Mouse (Mus musculus) MEL (cell line): ENCODE results near the gene Ap3d1. TPM values are rescaled to one million over a fixed set of nuclear protein-coding genes. Genes with fewer than 3 reads are reported as not detected.

Experiments used
- DNase-seq: peaks from one replicate; pipeline ENCODE4 v3.0.0; 2011; ENCODE audit warnings: low read depth, low spot score
- H3K27ac ChIP-seq: 2 replicates; pipeline ENCODE4 v1.5.1; 2012; ENCODE audit warnings: low read depth, mild to moderate bottlenecking, control low read depth, low read length, moderate library complexity; ENCODE audit not compliant: control insufficient read depth
- H3K27me3 ChIP-seq, 2 experiments: fragments of 150-350 bp in 1 of 2; sonication (generic) in 1 of 2; 2 replicates each; pipeline ENCODE4 v1.6.1; 2012; ENCODE audit warnings: low read length in 2 of 2, mild to moderate bottlenecking in 2 of 2, improper control_type of control experiment in 1 of 2, moderate library complexity in 1 of 2; ENCODE audit not compliant: insufficient read depth in 2 of 2, control insufficient read depth in 1 of 2
- H3K36me3 ChIP-seq, 2 experiments: 2 replicates each; pipeline ENCODE4 v1.6.1; 2012 to 2014; ENCODE audit warnings: low read length in 2 of 2, improper control_type of control experiment in 1 of 2, inconsistent platforms in 1 of 2, mild to moderate bottlenecking in 1 of 2; ENCODE audit not compliant: insufficient read depth in 2 of 2, control insufficient read depth in 1 of 2
- H3K4me1 ChIP-seq, 2 experiments: fragments of 150-350 bp in 1 of 2; sonication (generic) in 1 of 2; 2 replicates each; pipeline ENCODE4 v1.6.1; 2012; ENCODE audit warnings: low read length in 2 of 2, improper control_type of control experiment in 1 of 2, mild to moderate bottlenecking in 1 of 2; ENCODE audit not compliant: insufficient read depth in 2 of 2, control insufficient read depth in 1 of 2
- H3K4me3 ChIP-seq, 2 experiments: fragments of 150-350 bp in 1 of 2; sonication (generic) in 1 of 2; 2 replicates each; pipeline ENCODE4 v1.5.1; 2012; ENCODE audit warnings: low read depth in 2 of 2, low read length in 2 of 2, mild to moderate bottlenecking in 2 of 2, moderate library complexity in 2 of 2, control low read depth in 1 of 2, improper control_type of control experiment in 1 of 2; ENCODE audit not compliant: control insufficient read depth in 1 of 2, insufficient read depth in 1 of 2
- H3K79me2 ChIP-seq: 2 replicates; pipeline ENCODE4 v1.6.1; 2012; ENCODE audit warnings: mild to moderate bottlenecking, low read length, moderate library complexity; ENCODE audit not compliant: control insufficient read depth, poor library complexity, insufficient read depth
- H3K9ac ChIP-seq: 2 replicates; pipeline ENCODE4 v1.6.1; 2012; ENCODE audit warnings: low read depth, mild to moderate bottlenecking, control low read depth, low read length, moderate library complexity; ENCODE audit not compliant: control insufficient read depth, poor library complexity, severe bottlenecking
- H3K9me3 ChIP-seq: fragments of 150-350 bp; sonication (generic); replicated peaks from 2 replicates; pipeline ENCODE4 v1.6.1; 2012; ENCODE audit warnings: mild to moderate bottlenecking, low read length, improper control_type of control experiment, moderate library complexity; ENCODE audit not compliant: insufficient read depth
- BHLHE40 ChIP-seq: IDR thresholded peaks from 2 replicates; pipeline ENCODE4 v1.6.1; 2012; ENCODE audit warnings: low read depth, mild to moderate bottlenecking, inconsistent platforms, low read length, improper control_type of control experiment, borderline replicate concordance
- CHD1 ChIP-seq: IDR thresholded peaks from 2 replicates; pipeline ENCODE4 v1.6.1; 2012; ENCODE audit warnings: low read depth, mild to moderate bottlenecking, inconsistent platforms, low read length, improper control_type of control experiment
- CHD2 ChIP-seq: IDR thresholded peaks from 2 replicates; pipeline ENCODE4 v1.6.1; 2011; ENCODE audit warnings: low read length, improper control_type of control experiment
- E2F4 ChIP-seq: IDR thresholded peaks from 2 replicates; pipeline ENCODE4 v1.6.1; 2011; ENCODE audit warnings: low read depth, low read length, improper control_type of control experiment, borderline replicate concordance
- ETS1 ChIP-seq: IDR thresholded peaks from 2 replicates; pipeline ENCODE4 v1.6.1; 2012; ENCODE audit warnings: low read depth, mild to moderate bottlenecking, inconsistent platforms, low read length, improper control_type of control experiment, moderate library complexity
- HCFC1 ChIP-seq: IDR thresholded peaks from 2 replicates; pipeline ENCODE4 v1.6.1; 2012; ENCODE audit warnings: low read depth, mild to moderate bottlenecking, inconsistent platforms, low read length, improper control_type of control experiment, moderate library complexity
- MAFK ChIP-seq: IDR thresholded peaks from 2 replicates; pipeline ENCODE4 v1.6.1; 2011; ENCODE audit warnings: low read depth, mild to moderate bottlenecking, low read length, improper control_type of control experiment, borderline replicate concordance
- MAZ ChIP-seq: IDR thresholded peaks from 2 replicates; pipeline ENCODE4 v1.6.1; 2012; ENCODE audit warnings: low read depth, mild to moderate bottlenecking, inconsistent platforms, low read length, improper control_type of control experiment
- MXI1 ChIP-seq: IDR thresholded peaks from 2 replicates; pipeline ENCODE4 v1.6.1; 2011; ENCODE audit warnings: mild to moderate bottlenecking, low read depth, low read length, improper control_type of control experiment
- MYB ChIP-seq: IDR thresholded peaks from 2 replicates; pipeline ENCODE4 v1.6.1; 2011; ENCODE audit warnings: mild to moderate bottlenecking, low read depth, low read length, improper control_type of control experiment
- NELFE ChIP-seq: IDR thresholded peaks from 2 replicates; pipeline ENCODE4 v1.6.1; 2011; ENCODE audit warnings: low read depth, low read length, improper control_type of control experiment
- POLR2AphosphoS2 ChIP-seq: IDR thresholded peaks from 2 replicates; pipeline ENCODE4 v1.6.1; 2011; ENCODE audit warnings: low read length, improper control_type of control experiment
- TAL1 ChIP-seq: IDR thresholded peaks from 2 replicates; pipeline ENCODE4 v1.6.1; 2012; ENCODE audit warnings: mild to moderate bottlenecking, inconsistent platforms, low read length, moderate library complexity, mixed read lengths
- TBP ChIP-seq: IDR thresholded peaks from 2 replicates; pipeline ENCODE4 v1.8.0; 2011; ENCODE audit warnings: low read depth, low read length, improper control_type of control experiment
- TCF12 ChIP-seq: IDR thresholded peaks from 2 replicates; pipeline ENCODE4 v1.6.1; 2014; ENCODE audit warnings: low read depth, mild to moderate bottlenecking, inconsistent platforms, low read length, improper control_type of control experiment, moderate library complexity
- UBTF ChIP-seq: IDR thresholded peaks from 2 replicates; pipeline ENCODE4 v1.6.1; 2012; ENCODE audit warnings: low read depth, mild to moderate bottlenecking, inconsistent platforms, low read length, improper control_type of control experiment, moderate library complexity, borderline replicate concordance; ENCODE audit not compliant: insufficient read depth
- USF1 ChIP-seq: IDR thresholded peaks from 2 replicates; pipeline ENCODE4 v1.6.1; 2014; ENCODE audit warnings: low read depth, mild to moderate bottlenecking, inconsistent platforms, low read length, improper control_type of control experiment, moderate library complexity
- ZNF384 ChIP-seq: IDR thresholded peaks from 2 replicates; pipeline ENCODE4 v1.6.1; 2012; ENCODE audit warnings: low read depth, mild to moderate bottlenecking, inconsistent platforms, low read length, improper control_type of control experiment
- polyA plus RNA-seq, 2 experiments: library from polyadenylated mRNA; stranded (reverse) in 1 of 2; unstranded in 1 of 2; fragments of >175 nt in 1 of 2; fragments of >200 nt in 1 of 2; gene quantifications; 2 replicates each; pipeline versions ENCODE4 v1.2.1 to v1.2.4; 2012; ENCODE audit warnings: low replicate concordance in 2 of 2, low read depth in 1 of 2; ENCODE audit not compliant: insufficient read length in 2 of 2, insufficient read depth in 1 of 2, missing spikeins in 1 of 2
- total RNA-seq: library from RNA; depleted of rRNA; stranded (reverse); fragments of 300-350 nt; gene quantifications from 2 replicates; pipeline ENCODE4 v1.2.3, GENCODE M21; 2012

Gene Ap3d1
- total and polyA plus RNA-seq, 3 experiments, result 32.7 to 260 (median 54.5) TPM

- peak; percentile 78 for TF ChIP-seq TAL1
- TF ChIP-seq MYB, result no peak
These were observed 32.5 kb upstream of the Ap3d1 start (continued) for GRCm38 (mm10) chr10:80774549-80774948.

- Histone ChIP-seq H3K27me3 (no peaks in the 10 kb centered on the region), H3K9me3 (no peaks in the 10 kb centered on the region), H3K4me3 (no peak overlapping the region), H3K27ac (no peak overlapping the region), H3K4me1 (peaks cover 12 to 18% of the 10 kb centered on the region in 2 experiments), H3K79me2 (no peaks in the 10 kb centered on the region; the same call in 1 of the 2 replicates), H3K9ac (no peak overlapping the region), H3K36me3 (peaks cover 10 to 31% of the 10 kb centered on the region in 2 experiments)
- no peak for TF ChIP-seq UBTF
- no peak for TF ChIP-seq E2F4
- no peak for TF ChIP-seq MAZ
- no peak for TF ChIP-seq TAL1
- TF ChIP-seq MXI1, result no peak
- TF ChIP-seq NELFE, result no peak
- TF ChIP-seq USF1, result no peak
- no peak for DNase-seq
These were observed 31.8 kb upstream of the Ap3d1 start for GRCm38 (mm10) chr10:80773816-80774215.

- Histone ChIP-seq H3K4me1 (peaks cover 2 to 7% of the 10 kb centered on the region in 2 experiments; a peak in 1 of 4 replicates), H3K9me3 (no peaks in the 10 kb centered on the region), H3K27ac (no peak overlapping the region)
- TF ChIP-seq TCF12, result no peak
- no peak for TF ChIP-seq CHD2
- TF ChIP-seq MYB, result no peak
- TF ChIP-seq MAFK, result no peak
- no peak for TF ChIP-seq E2F4
- no peak for TF ChIP-seq POLR2AphosphoS2
- TF ChIP-seq TBP, result no peak
- TF ChIP-seq CHD1, result no peak
- TF ChIP-seq ETS1, result no peak
- no peak for TF ChIP-seq HCFC1
- TF ChIP-seq ZNF384, result no peak
- no peak for TF ChIP-seq BHLHE40
- TF ChIP-seq, all 39 proteins: peak for 0
- H3K36me3 ChIP-seq, result peaks cover under 1 to 34% of the 10 kb centered on the region in 2 experiments; a peak in 3 of 4 replicates
- DNase-seq, result no peak
- H3K4me3 ChIP-seq, result no peak overlapping the region
- no peak overlapping the region for H3K9ac ChIP-seq
- H3K27me3 ChIP-seq, result no peaks in the 10 kb centered on the region
- peaks cover 7% of the 10 kb centered on the region; the same call in 1 of the 2 replicates for H3K79me2 ChIP-seq
These were observed 26.3 kb upstream of the Ap3d1 start for GRCm38 (mm10) chr10:80768365-80768764.
